Mouse (Mus musculus) forelimb bud, embryonic 11.5 days (tissue): ENCODE data around the gene Vmn1r192.
"Not testable (repeated sequence)": the region's sequence is repeated elsewhere in the genome, so short reads cannot be mapped to it uniquely, and the experiment has no call there.

Experiments
- DNase-seq: peaks from one replicate; pipeline ENCODE4 v3.0.0-alpha.2; 2012; ENCODE audit warnings: low read depth, low spot score

The Vmn1r192 gene

DNA sequence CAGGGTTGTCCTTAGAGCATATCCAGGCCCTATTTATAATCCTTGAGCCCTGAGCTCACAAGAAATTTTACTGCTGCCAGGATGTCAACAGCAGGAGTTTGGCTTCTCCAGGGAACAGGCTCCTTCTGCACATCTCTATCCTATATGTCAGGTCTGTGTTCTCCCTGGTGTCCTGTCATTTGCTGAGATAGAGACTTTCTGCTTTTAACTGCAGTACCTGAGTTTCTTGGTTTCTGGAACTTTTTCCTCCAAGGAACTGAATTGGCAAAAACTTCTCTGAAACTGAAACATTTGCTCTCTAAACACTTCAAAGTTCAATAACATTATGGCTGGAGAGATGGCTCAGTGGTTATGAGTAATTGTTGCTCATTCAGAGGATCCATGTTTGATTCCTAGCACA is at the start of gene Vmn1r192:
Vmn1r192 (minus strand) TSS at position 101 of the 400 bp plus-strand sequence.
- DNase-seq, result no peak

DNA sequence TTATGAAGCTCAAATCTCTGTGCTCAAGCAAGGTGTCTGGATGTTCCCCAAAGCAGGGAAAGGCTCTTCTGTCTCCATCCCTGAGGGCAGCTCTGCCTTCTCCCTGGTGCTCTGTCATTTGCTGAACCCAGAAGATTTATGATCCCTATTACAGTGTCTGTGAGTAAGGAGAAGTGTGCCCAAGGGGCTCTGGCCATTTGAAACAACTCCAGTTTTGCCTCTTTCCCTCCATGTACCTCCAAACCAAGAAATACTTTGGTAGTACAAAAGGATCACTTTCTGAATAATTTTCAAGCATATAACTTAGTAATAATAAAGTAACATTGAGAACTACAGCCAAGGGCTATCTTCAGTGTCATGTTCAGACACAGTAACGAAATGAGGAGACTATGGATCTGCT is 32.1 kb upstream of the Vmn1r192 start, which contains the start of gene Vmn1r193:
Vmn1r193 (minus strand) TSS at position 101 of the 400 bp plus-strand sequence.
- DNase-seq, result peak; percentile 2

DNA sequence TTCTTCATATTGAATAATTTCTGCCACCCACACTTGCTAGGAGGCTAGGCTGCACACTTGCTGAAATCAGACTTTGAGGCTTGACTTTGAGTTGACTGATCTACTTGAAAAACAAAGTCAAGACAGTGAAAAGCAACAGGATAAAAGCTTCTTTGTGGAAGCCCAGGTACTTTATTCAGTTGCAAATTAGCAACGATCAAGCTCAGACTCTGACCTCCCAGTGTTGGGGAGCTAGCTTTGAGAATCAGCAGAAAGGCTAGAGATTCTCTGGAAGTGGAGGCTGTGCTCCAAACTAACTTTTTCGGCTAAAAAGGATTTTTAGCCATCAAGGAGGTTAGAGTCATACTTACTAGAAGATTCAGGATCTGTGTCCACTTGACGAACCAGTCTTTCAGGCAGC is 1.8 kb upstream of the Vmn1r192 start:
- DNase-seq, result not testable (repeated sequence)

DNA sequence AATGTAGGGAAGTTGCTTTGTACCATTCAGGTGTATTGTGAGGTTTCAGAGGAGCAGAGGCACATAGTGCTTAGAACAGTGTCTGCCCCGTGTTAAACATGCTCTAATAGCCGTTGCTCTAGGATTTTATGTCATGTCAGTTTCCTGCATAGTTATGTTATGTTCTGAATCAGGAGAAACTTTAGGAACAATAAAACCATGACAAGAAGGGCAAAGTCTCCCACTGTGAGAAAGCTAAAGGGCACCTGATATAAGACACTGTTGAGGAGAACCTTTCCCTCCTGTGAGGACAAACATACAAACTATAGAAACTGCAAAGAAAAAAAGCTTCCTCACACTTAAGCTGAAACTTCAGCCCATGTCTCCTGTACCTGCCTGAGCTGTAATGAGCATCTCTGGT is 556 bp downstream of the Vmn1r192 start:
- no peak for DNase-seq

DNA sequence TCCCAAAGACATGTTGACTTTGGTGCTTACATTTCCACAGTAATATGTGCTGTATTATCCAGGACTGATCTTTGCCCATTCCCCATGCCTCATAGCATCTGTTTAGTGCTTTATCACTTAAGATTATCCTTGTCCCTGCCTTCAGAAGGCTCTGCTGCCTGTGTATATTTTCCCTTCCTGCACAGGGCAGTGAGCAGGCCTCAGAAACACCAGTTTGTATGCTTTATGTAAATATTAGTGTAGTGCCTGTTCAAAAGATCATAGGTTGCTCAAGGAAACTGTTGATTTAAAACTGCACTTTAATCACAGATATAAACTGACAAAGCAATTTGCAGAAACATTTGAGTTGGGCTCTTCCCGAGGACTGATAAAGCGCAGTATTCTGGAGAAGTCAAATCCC is 1.6 kb downstream of the Vmn1r192 start:
- no peak for DNase-seq

DNA sequence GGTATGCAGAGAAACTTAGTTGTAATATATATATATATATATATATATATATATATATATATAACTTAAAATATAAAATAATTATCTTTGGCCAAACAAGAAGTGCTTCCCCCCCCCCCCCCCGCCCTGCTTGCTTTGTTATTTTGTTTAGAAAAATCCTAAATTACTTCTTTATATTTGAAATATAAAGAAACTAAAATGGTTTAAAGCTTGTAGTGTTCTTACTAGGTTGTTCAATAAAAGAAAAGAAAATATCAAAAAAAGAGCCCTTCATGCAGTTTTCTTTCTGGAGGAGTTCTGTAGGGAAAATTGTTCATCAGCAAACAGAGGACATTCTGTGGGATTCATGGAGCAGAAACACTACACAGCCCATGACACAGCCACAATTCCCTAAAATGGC is 7.1 kb downstream of the Vmn1r192 start, which contains the start of gene Vmn1r191:
Vmn1r191 (minus strand) TSS at position 101 of the 400 bp plus-strand sequence.
- no peak for DNase-seq

DNA sequence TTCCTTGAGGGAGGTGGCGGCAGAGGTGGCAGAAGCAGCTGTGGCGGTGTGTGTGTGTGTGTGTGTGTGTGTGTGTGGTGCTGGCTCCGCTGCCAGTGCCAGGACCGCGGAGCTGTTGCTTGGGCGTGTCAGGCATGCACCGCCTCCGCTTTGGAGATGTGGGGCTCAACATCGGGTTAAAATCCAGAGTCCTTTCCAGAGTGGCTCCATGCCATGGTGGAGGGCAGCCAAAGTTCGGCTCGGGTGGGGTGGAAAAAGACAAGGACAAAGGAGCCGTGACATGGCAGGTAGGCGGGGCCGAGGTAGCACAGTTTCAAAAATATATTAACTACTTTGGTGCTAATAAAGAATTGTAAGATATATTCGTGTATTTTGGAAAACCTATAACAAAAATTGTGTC is 22.5 kb downstream of the Vmn1r192 start:
- no peak for DNase-seq

DNA sequence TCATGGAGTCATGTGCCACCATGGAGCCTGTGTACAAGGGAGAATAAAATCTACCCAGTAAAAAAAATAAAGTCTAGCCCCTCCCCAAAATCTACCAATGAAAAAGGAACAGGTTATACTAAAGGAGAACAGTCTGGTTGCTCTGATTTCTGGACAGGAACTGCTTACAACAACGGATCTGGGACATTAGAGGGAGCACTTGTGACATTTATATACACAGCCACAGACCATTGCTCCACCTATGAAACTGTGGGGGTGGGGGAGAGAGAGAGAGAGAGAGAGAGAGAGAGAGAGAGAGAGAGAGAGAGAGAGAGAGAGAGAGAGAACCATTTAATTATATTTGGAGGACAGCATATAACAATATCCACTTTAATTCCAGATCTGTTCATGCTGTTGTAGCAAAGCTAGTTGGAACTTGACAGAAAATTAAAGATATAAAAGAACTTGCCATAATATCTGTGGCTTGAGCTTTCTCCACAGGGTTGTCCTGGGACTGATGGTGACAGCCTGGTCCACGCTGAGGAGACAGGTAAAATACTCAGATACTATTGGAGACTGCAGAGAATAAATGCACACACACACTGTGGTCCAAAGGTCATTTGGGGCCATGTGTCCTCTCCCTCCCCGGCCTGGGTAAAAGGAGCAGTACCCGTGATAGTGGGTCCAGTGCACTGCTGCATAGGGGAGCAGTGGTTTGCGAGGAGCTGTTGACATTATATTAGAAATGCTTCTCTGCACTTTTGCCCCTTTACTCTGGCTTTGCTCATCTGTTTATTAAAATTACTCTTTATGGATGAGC is 54.2 kb downstream of the Vmn1r192 start:
- DNase-seq, result not testable (repeated sequence)
